Mouse (Mus musculus): ENCODE results near the gene 4930558K02Rik. TPM values are rescaled to one million over a fixed set of nuclear protein-coding genes. Genes with fewer than 3 reads are reported as not detected.

4930558K02Rik gene
- polyA plus RNA-seq, 1 experiment from 2014 or later, result 0.19 TPM

GRCm38 (mm10) chr1:162001328-162001727 lies 21.9 kb upstream of the 4930558K02Rik start:
- WGBS, result 79% methylated on average over 8 of the region's 8 CpGs
- no peak overlapping the region for H3K4me3 ChIP-seq (ENCODE audit: low read depth, low read length)
- no peaks in the 10 kb centered on the region for H3K36me3 ChIP-seq (ENCODE audit: control insufficient read depth, insufficient read depth, low read length)
- H3K4me2 ChIP-seq (ENCODE audit: low read length), result no peak overlapping the region
- H3K9me3 ChIP-seq (replicated peaks; ENCODE audit: control insufficient read depth, low read length, poor library complexity, severe bottlenecking), result no peaks in the 10 kb centered on the region
- no peak overlapping the region for H3K27ac ChIP-seq (ENCODE audit: low read length)
- H3K27me3 ChIP-seq (ENCODE audit: control insufficient read depth, insufficient read depth, low read depth, low read length), result no peaks in the 10 kb centered on the region
- peaks cover 4% of the 10 kb centered on the region for H3K4me1 ChIP-seq (ENCODE audit: control insufficient read depth, insufficient read depth, low read length)
- ATAC-seq, result no peak
- H3K9ac ChIP-seq (ENCODE audit: low read depth, low read length), result no peak overlapping the region

- 2% methylated on average over 4 of the region's 4 CpGs for WGBS
- Histone ChIP-seq H3K9ac (ENCODE audit: low read depth, low read length) (no peak overlapping the region), H3K4me2 (ENCODE audit: low read length) (peak overlapping the region; percentile 36), H3K27me3 (ENCODE audit: control insufficient read depth, insufficient read depth, low read depth, low read length) (no peaks in the 10 kb centered on the region), H3K4me3 (ENCODE audit: low read depth, low read length) (no peak overlapping the region), H3K36me3 (ENCODE audit: control insufficient read depth, insufficient read depth, low read length) (no peaks in the 10 kb centered on the region), H3K27ac (ENCODE audit: low read length) (0 out of 2 replicates have a peak overlapping the region, but pooled peaks have one; percentile 58), H3K4me1 (ENCODE audit: control insufficient read depth, insufficient read depth, low read length) (peaks cover 4% of the 10 kb centered on the region), H3K9me3 (replicated peaks; ENCODE audit: control insufficient read depth, low read length, poor library complexity, severe bottlenecking) (no peaks in the 10 kb centered on the region)
- ATAC-seq, result peak; percentile 89
Measured at GRCm38 (mm10) chr1:161999882-162000371, 20.5 kb upstream of the 4930558K02Rik start.

DNA sequence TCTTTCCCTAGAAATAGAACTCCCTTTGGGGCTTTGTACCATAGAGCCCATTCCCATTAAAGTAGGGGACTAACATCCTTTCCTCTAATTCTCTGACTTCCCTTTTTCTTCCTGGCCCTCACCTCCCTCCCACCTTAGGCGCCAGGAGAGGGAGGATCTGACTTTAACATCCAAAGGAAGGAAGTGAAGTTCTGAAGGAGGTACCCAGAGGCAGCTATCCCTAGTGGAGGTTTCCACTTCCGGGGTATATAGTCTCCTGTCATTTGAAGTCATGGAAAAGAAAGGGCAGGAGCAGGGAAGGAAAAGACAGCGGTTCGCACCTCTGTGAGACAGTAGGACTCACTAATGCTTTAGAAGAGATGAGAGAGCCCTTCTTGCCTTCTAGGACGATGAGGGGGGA lies 19.9 kb upstream of the 4930558K02Rik start:
- H3K9ac ChIP-seq (ENCODE audit: low read depth, low read length), result no peak overlapping the region
- H3K36me3 ChIP-seq (ENCODE audit: control insufficient read depth, insufficient read depth, low read length), result no peaks in the 10 kb centered on the region
- no peaks in the 10 kb centered on the region for H3K27me3 ChIP-seq (ENCODE audit: control insufficient read depth, insufficient read depth, low read depth, low read length)
- ATAC-seq, result peak; percentile 13; the same call in 1 of the 2 replicates
- H3K4me3 ChIP-seq (ENCODE audit: low read depth, low read length), result no peak overlapping the region
- WGBS, result 47% methylated on average over 5 of the region's 5 CpGs
- 0 out of 2 replicates have a peak overlapping the region, but pooled peaks have one; percentile 58 for H3K27ac ChIP-seq (ENCODE audit: low read length)
- H3K4me1 ChIP-seq (ENCODE audit: control insufficient read depth, insufficient read depth, low read length), result peaks cover 4% of the 10 kb centered on the region
- H3K9me3 ChIP-seq (replicated peaks; ENCODE audit: control insufficient read depth, low read length, poor library complexity, severe bottlenecking), result no peaks in the 10 kb centered on the region
- peak overlapping the region; percentile 23; the same call in 1 of the 2 replicates for H3K4me2 ChIP-seq (ENCODE audit: low read length)

DNA sequence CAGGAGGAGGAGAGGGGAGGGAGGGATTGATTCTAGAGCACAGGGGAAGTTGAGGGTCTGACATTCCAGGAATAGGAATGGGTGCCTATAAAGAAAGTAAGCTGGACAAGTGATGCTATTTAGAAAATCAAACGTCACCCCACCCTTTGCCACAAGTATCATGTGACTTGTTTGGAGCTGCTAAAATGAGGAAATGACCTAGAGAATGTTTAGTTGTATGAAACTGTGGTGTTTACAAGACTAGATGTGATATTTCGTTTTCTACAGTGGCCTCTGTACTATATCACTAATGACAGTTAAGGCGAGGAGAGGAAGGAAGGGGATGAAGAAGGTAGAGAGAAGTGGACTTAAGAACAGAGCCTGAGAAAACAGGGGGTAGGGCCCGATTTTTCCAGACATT lies 19.3 kb upstream of the 4930558K02Rik start:
- 77% methylated on average over 4 of the region's 4 CpGs for WGBS
- Histone ChIP-seq H3K36me3 (ENCODE audit: control insufficient read depth, insufficient read depth, low read length) (no peaks in the 10 kb centered on the region), H3K27me3 (ENCODE audit: control insufficient read depth, insufficient read depth, low read depth, low read length) (no peaks in the 10 kb centered on the region), H3K9ac (ENCODE audit: low read depth, low read length) (no peak overlapping the region), H3K4me3 (ENCODE audit: low read depth, low read length) (no peak overlapping the region), H3K4me2 (ENCODE audit: low read length) (no peak overlapping the region), H3K27ac (ENCODE audit: low read length) (no peak overlapping the region), H3K9me3 (replicated peaks; ENCODE audit: control insufficient read depth, low read length, poor library complexity, severe bottlenecking) (no peaks in the 10 kb centered on the region), H3K4me1 (ENCODE audit: control insufficient read depth, insufficient read depth, low read length) (peaks cover 4% of the 10 kb centered on the region)
- no peak for ATAC-seq

DNA sequence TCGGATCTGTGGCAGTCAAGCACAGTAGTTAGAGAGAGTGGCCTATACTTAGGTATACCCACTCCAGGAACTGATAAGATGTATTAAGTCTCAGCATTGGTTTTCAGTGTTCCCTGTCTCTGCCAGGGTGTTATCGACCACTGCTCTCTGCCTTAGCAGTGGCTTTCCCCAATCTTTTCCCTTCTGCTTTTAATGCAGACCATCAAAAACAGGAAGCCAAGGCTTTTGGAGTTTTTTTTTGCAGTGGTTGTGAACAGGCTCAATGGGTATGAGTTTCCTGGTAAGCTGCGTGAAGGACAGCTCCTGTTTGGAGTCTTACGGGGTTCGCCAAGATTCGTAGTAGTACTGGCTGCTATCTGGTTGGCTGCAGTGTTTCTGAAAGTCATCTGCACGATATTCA lies 13.0 kb upstream of the 4930558K02Rik start:
- H3K4me3 ChIP-seq (ENCODE audit: low read depth, low read length), result no peak overlapping the region
- WGBS, result 94% methylated on average over 7 of the region's 7 CpGs
- H3K27me3 ChIP-seq (ENCODE audit: control insufficient read depth, insufficient read depth, low read depth, low read length), result no peaks in the 10 kb centered on the region
- H3K9me3 ChIP-seq (replicated peaks; ENCODE audit: control insufficient read depth, low read length, poor library complexity, severe bottlenecking), result no peaks in the 10 kb centered on the region
- H3K4me2 ChIP-seq (ENCODE audit: low read length), result no peak overlapping the region
- no peak for ATAC-seq
- no peak overlapping the region for H3K9ac ChIP-seq (ENCODE audit: low read depth, low read length)
- H3K4me1 ChIP-seq (ENCODE audit: control insufficient read depth, insufficient read depth, low read length), result no peaks in the 10 kb centered on the region
- no peak overlapping the region for H3K27ac ChIP-seq (ENCODE audit: low read length)
- no peaks in the 10 kb centered on the region for H3K36me3 ChIP-seq (ENCODE audit: control insufficient read depth, insufficient read depth, low read length)

DNA sequence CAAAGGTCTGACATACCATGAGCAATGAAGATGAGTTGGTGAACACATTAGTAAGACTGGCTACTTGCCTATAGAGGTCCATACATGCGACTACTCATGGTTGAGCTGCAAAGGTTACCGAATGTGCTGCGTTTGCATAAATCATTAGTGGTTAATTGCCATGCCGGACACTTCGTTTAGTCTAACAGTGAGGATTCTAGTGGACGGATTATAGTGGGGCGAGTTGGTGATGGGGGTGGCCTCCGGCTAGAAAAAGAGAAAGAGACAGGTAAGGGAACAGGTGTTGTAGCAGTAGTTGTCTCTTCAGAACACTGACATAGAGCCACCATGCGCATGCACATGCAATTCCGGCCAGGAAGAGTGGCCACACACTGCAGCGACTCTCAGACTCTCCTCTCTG lies 12.4 kb upstream of the 4930558K02Rik start:
- WGBS, result 94% methylated on average over 11 of the region's 11 CpGs
- no peak overlapping the region for H3K27ac ChIP-seq (ENCODE audit: low read length)
- no peak overlapping the region for H3K4me2 ChIP-seq (ENCODE audit: low read length)
- H3K9me3 ChIP-seq (replicated peaks; ENCODE audit: control insufficient read depth, low read length, poor library complexity, severe bottlenecking), result no peaks in the 10 kb centered on the region
- H3K27me3 ChIP-seq (ENCODE audit: control insufficient read depth, insufficient read depth, low read depth, low read length), result no peaks in the 10 kb centered on the region
- no peak for ATAC-seq
- no peak overlapping the region for H3K4me3 ChIP-seq (ENCODE audit: low read depth, low read length)
- H3K4me1 ChIP-seq (ENCODE audit: control insufficient read depth, insufficient read depth, low read length), result no peaks in the 10 kb centered on the region
- no peaks in the 10 kb centered on the region for H3K36me3 ChIP-seq (ENCODE audit: control insufficient read depth, insufficient read depth, low read length)
- no peak overlapping the region for H3K9ac ChIP-seq (ENCODE audit: low read depth, low read length)

DNA sequence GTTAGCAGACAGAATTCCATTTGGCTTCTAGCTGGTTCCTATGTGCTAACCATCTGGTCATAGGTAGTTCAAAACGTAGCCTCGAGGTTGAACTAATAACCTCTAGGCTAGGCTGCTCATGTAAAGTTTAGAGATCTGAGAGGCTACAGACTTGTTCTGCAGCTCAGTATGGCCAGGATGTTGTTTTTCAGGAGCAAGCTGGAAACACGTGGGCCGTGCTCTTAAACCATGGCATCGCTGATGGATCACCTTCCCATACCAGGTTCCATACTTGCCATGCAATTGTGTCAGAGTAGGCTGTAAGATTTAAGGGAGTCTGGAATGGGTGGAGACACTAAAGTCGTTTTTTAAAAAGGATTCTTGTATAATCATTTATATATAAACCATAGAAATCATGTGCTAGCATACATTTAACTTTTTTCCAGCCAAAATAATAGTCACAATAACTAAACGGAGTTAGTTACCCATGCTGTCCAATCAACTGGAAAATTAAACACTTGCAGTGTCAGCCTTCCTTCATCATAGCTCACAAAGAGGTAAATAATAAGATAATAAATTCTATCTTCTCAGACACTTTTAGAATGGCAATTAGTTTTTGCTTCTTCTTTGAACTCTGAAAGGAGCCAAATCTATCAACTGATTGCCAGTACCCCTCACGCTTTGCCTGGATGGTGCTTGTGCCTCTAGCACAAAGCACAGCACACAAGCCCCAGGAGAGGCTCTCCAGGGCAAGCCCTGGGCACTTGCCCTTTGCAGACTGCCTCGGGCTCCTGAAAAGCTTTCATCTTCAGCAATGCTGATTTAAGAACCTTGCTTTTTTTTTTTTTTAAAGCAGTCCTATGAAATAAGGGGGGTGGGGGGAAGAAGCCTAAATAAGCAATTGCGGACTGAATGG lies 11.5 kb upstream of the 4930558K02Rik start:
- H3K9me3 ChIP-seq (replicated peaks; ENCODE audit: control insufficient read depth, low read length, poor library complexity, severe bottlenecking), result no peaks in the 10 kb centered on the region
- no peak overlapping the region for H3K27ac ChIP-seq (ENCODE audit: low read length)
- no peak overlapping the region for H3K9ac ChIP-seq (ENCODE audit: low read depth, low read length)
- H3K4me2 ChIP-seq (ENCODE audit: low read length), result no peak overlapping the region
- H3K4me3 ChIP-seq (ENCODE audit: low read depth, low read length), result no peak overlapping the region
- no peaks in the 10 kb centered on the region for H3K4me1 ChIP-seq (ENCODE audit: control insufficient read depth, insufficient read depth, low read length)
- H3K27me3 ChIP-seq (ENCODE audit: control insufficient read depth, insufficient read depth, low read depth, low read length), result no peaks in the 10 kb centered on the region
- no peak for ATAC-seq
- no peaks in the 10 kb centered on the region for H3K36me3 ChIP-seq (ENCODE audit: control insufficient read depth, insufficient read depth, low read length)
- 69% methylated on average over 10 of the region's 10 CpGs for WGBS

GRCm38 (mm10) chr1:161983979-161984566 lies 4.6 kb upstream of the 4930558K02Rik start:
- H3K4me3 ChIP-seq (ENCODE audit: low read depth, low read length), result no peak overlapping the region
- 29% methylated on average over 4 of the region's 4 CpGs for WGBS
- no peaks in the 10 kb centered on the region for H3K36me3 ChIP-seq (ENCODE audit: control insufficient read depth, insufficient read depth, low read length)
- no peaks in the 10 kb centered on the region for H3K27me3 ChIP-seq (ENCODE audit: control insufficient read depth, insufficient read depth, low read depth, low read length)
- no peak for ATAC-seq
- no peaks in the 10 kb centered on the region for H3K4me1 ChIP-seq (ENCODE audit: control insufficient read depth, insufficient read depth, low read length)
- H3K27ac ChIP-seq (ENCODE audit: low read length), result no peak overlapping the region
- no peaks in the 10 kb centered on the region for H3K9me3 ChIP-seq (replicated peaks; ENCODE audit: control insufficient read depth, low read length, poor library complexity, severe bottlenecking)
- H3K4me2 ChIP-seq (ENCODE audit: low read length), result no peak overlapping the region
- H3K9ac ChIP-seq (ENCODE audit: low read depth, low read length), result no peak overlapping the region

DNA sequence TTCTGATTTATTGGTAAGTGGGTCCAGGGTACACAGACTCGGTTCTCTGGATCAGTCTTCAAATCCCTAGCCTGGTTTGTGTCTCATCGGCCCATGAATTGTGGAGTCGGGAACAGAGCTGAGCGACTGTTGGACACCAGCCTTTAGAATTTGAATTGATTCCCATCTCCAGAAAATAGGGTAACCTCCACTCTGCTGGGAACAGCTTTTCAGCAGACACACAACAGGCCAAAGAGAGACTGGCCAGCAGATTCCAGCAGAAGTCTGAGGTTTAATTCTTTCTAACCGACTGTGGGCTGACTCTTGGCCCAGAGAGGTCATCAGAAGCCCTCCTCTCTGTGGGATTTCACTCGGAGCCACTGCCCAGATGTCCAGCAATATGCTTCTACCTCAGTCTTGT lies 4.0 kb upstream of the 4930558K02Rik start:
- Histone ChIP-seq H3K27ac (ENCODE audit: low read length) (no peak overlapping the region), H3K9me3 (replicated peaks; ENCODE audit: control insufficient read depth, low read length, poor library complexity, severe bottlenecking) (no peaks in the 10 kb centered on the region)
- 60% methylated on average over 6 of the region's 6 CpGs for WGBS

More for the DNA sequence above, 4.0 kb upstream of the 4930558K02Rik start:
- no peak overlapping the region for H3K4me3 ChIP-seq (ENCODE audit: low read depth, low read length)
- no peaks in the 10 kb centered on the region for H3K4me1 ChIP-seq (ENCODE audit: control insufficient read depth, insufficient read depth, low read length)
- no peak for ATAC-seq
- H3K36me3 ChIP-seq (ENCODE audit: control insufficient read depth, insufficient read depth, low read length), result no peaks in the 10 kb centered on the region
- H3K27me3 ChIP-seq (ENCODE audit: control insufficient read depth, insufficient read depth, low read depth, low read length), result no peaks in the 10 kb centered on the region
- H3K4me2 ChIP-seq (ENCODE audit: low read length), result no peak overlapping the region
- H3K9ac ChIP-seq (ENCODE audit: low read depth, low read length), result no peak overlapping the region

Measured in midbrain, embryonic 16.5 days (tissue).